Mouse (Mus musculus) gastrocnemius, postnatal 25 days (tissue): ENCODE results near the gene Clec2g. TPM values are rescaled to one million over a fixed set of nuclear protein-coding genes. Genes with fewer than 3 reads are reported as not detected.

ENCODE experiments used
- DNase-seq: peaks from one replicate; pipeline ENCODE4 v3.0.0; 2022
- microRNA-seq, 2 experiments: library from miRNA; unstranded; fragments of <30 nt; microRNA quantifications; one replicate each; pipeline ENCODE4 v1.2.0; 2021; ENCODE audit warnings: borderline replicate concordance in 2 of 2
- total RNA-seq, 2 experiments: library from RNA; stranded (reverse); gene quantifications; 1 replicate in 1 of 2; 2 replicates in 1 of 2; pipeline ENCODE4 v1.2.3; 2021

The Clec2g gene
- total RNA-seq, 2 experiments from 2014 or later: 3.7 to 4.0 TPM

GRCm38 (mm10) chr6:129013762-129014276 is 79.6 kb downstream of the Clec2g start:
- DNase-seq: no peak

- DNase-seq: no peak
Measured at GRCm38 (mm10) chr6:129014399-129014798, 80.2 kb downstream of the Clec2g start.

- no peak for DNase-seq
Measured at GRCm38 (mm10) chr6:129027451-129028248, 93.5 kb downstream of the Clec2g start.

- no peak for DNase-seq
Measured at GRCm38 (mm10) chr6:129030175-129030824, 96.1 kb downstream of the Clec2g start.

GRCm38 (mm10) chr6:129030964-129031363 is 96.8 kb downstream of the Clec2g start:
- DNase-seq: no peak

- DNase-seq: no peak
Measured at GRCm38 (mm10) chr6:129033397-129033796, 99.2 kb downstream of the Clec2g start.

Small RNA genes lying within 50 kb of the gene (microRNA-seq; reads per million reads assigned to microRNA genes)
- gene Gm27336: 0 reads per million in 2 experiments
- 0 reads per million in 2 experiments for gene Mir7649

Other genes with a start within 250 kb of the Clec2g start
- not detected for gene Klrb1, start 211.3 kb upstream of the Clec2g start, total RNA-seq
- not detected for gene Klrb1c, start 145.2 kb upstream of the Clec2g start, total RNA-seq
- not detected for gene Gm44511, start 108.1 kb upstream of the Clec2g start, total RNA-seq
- gene Klrb1b, start 108.0 kb upstream of the Clec2g start, total RNA-seq: not detected
- gene Clec2i, start 46.8 kb upstream of the Clec2g start, total RNA-seq: not detected
- under 1 TPM in 1 of 2 experiments, not detected in 1; 0.27 TPM for gene BC035044, start 43.3 kb upstream of the Clec2g start, total RNA-seq
- gene Klrb1f, start 111.5 kb downstream of the Clec2g start, total RNA-seq: not detected
- under 1 TPM; 0.13 to 0.16 TPM for gene Clec2e, start 166.5 kb downstream of the Clec2g start, total RNA-seq
- 10 to 100 TPM; 61.8 to 71.7 TPM for gene Clec2d, start 246.2 kb downstream of the Clec2g start, total RNA-seq